Mouse (Mus musculus) lung, adult 2 months (tissue): Measurements from ENCODE around the gene Mapk8ip3. TPM values are rescaled to one million over a fixed set of nuclear protein-coding genes. Genes with fewer than 3 reads are reported as not detected.
"Not testable (repeated sequence)": the region's sequence is repeated elsewhere in the genome, so short reads cannot be mapped to it uniquely, and the experiment has no call there.

ENCODE experiments used
- DNase-seq: peaks from one replicate; pipeline ENCODE4 v3.0.0; 2022
- H3K4me1 ChIP-seq: fragments of 200-500 bp; 2 replicates; pipeline ENCODE4 v1.6.1; 2011; ENCODE audit warnings: low read length; ENCODE audit not compliant: control insufficient read depth, insufficient read depth
- H3K4me3 ChIP-seq: fragments of 200-500 bp; replicated peaks from 2 replicates; pipeline ENCODE3; 2011; ENCODE audit warnings: low read depth, mild to moderate bottlenecking, control low read depth, low read length; ENCODE audit errors: extremely low read depth
- CTCF ChIP-seq: fragments of 200-500 bp; IDR thresholded peaks from 2 replicates; pipeline ENCODE4 v1.5.1; 2011; ENCODE audit warnings: mild to moderate bottlenecking, low read length, control low read depth; ENCODE audit not compliant: insufficient read depth
- POLR2A ChIP-seq: fragments of 200-500 bp; IDR thresholded peaks from 2 replicates; pipeline ENCODE4 v1.6.1; 2011; ENCODE audit warnings: low read depth, mild to moderate bottlenecking, control low read depth, low read length, borderline replicate concordance; ENCODE audit errors: extremely low read depth
- WGBS: fragments of 180-500 bp; shearing (Covaris S2); methylation state at CpG from one replicate; pipeline ENCODE4 v1.1.7; 2018; 5-methylcytosine and 5-hydroxymethylcytosine counted together
- polyA plus RNA-seq: library from polyadenylated mRNA; depleted of rRNA; stranded (reverse); fragments of >200 nt; gene quantifications from 2 replicates; pipeline ENCODE4 v1.2.3, GENCODE M21; 2012

Gene Mapk8ip3
- polyA plus RNA-seq, 1 experiment, result 119 TPM

DNA sequence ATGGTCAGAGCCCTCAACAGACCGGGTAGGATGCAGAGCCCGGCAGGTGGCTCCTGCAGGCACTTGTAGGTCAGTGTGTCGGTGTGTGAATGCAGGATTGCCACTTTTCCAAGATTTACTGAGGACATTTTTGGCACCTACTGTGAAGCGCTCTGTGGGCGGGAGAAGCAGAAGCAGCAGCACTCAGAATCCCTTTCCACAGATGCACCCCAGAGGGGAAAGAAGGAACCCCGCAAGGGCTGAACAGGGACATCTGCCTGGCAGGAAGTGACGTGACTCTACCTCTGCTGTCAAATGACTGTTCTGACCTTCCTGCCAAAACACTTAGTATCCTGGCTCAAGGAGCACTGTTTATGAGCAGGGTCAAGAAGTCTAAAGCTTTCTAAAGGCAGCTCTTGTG lies 6.3 kb upstream of the Mapk8ip3 start:
- Histone ChIP-seq H3K4me1 (no peaks in the 10 kb centered on the region), H3K4me3 (no peak overlapping the region)
- DNase-seq, result no peak
- TF ChIP-seq POLR2A (no peak), CTCF (no peak)
- 87% methylated on average over 7 of the region's 7 CpGs for WGBS

DNA sequence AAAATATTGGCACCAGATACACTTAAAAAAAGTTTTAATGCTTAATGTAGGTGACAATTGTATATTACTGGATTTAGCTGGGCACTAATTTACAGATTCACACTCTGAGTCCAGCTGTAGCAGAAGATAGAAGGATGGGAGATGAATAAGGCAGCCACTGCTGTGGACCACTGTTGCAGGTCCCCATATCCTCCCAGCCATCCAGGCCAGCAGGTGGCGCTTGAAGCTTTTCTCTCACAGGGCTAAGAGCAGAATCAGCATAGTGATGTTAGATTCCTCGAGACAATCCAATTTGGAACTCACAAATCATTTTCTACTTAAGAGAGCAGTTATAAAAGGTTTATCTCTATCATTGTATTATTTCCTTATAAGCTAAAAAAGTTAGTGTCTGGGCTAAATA lies 5.7 kb upstream of the Mapk8ip3 start:
- H3K4me1 ChIP-seq, H3K4me3 ChIP-seq: not testable (repeated sequence)
- peak; percentile 47 for TF ChIP-seq CTCF
- 5% methylated on average over 2 of the region's 2 CpGs for WGBS
- DNase-seq, result peak; percentile 20

DNA sequence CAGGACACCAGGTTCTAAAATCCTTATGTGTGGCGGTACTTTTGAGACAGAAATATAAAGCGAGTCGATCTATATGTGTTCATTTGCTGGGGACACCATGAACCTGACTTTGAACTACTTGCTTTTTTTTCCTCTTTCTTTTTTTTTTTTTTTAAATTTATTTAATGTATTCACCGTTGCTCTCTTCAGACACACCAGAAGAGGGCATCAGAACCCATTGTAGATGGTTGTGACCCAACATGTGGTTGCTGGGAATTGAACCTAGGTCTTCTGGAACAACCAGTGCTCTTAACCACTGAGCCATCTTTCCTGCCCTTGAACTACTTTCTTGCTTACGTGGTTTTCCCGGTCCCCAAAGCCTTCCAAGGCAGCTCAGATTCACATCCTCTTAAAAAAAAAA lies 489 bp upstream of the Mapk8ip3 start:
- TF ChIP-seq CTCF (no peak; the same call in 1 of the 2 replicates), POLR2A (no peak)
- WGBS, result 41% methylated on average over 6 of the region's 6 CpGs
- no peak for DNase-seq
- Histone ChIP-seq H3K4me3 (peak overlapping the region; percentile 88), H3K4me1 (peaks cover 10% of the 10 kb centered on the region; the same call in 1 of the 2 replicates)

DNA sequence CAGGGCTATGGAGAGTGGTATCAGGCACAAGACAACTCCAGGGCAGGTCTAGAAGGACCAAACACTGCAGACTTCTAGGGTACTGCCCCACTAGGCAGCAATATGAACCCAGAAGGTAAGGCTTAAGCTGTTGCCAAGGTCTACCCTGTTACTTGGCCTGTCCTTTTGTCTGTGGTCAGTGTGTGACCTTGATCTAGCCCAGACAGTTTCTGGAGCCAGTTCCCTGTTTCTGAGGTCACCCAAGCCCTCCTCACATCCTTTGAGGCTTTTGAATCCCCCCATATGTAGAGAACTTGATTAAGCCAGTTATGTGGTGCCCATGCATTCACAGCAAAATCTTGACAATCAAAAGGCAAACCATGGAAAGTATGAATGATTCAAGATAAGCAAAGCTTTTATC lies 1.1 kb downstream of the Mapk8ip3 start:
- H3K4me3 ChIP-seq, result peak overlapping the region; percentile 27
- TF ChIP-seq POLR2A, result no peak
- TF ChIP-seq CTCF, result no peak

DNA sequence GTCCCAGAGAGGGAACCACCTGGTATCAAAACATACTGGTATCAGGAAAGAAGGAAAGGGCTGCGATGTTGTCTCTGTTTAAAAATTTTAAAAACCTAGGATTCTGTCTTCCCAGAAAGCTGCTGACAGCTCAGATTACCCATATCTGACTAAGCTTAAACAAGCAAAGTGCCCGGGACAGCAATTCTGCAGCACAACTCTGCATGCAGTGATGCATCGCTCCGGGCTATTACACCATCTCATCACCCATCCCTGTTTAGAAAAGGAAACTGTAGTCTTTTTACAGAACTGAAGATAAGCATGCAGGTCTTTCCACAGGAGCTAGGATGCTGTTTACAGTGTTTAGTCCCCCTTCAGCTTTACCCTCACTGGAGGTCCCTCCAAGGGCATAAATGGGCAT lies 1.9 kb downstream of the Mapk8ip3 start:
- TF ChIP-seq POLR2A (no peak), CTCF (no peak)
- DNase-seq, result no peak
- Histone ChIP-seq H3K4me1 (peaks cover 10% of the 10 kb centered on the region; the same call in 1 of the 2 replicates), H3K4me3 (no peak overlapping the region)
- 65% methylated on average over 4 of the region's 4 CpGs for WGBS

More for the DNA sequence above, 1.1 kb downstream of the Mapk8ip3 start:
- DNase-seq, result no peak
- H3K4me1 ChIP-seq, result peaks cover 10% of the 10 kb centered on the region; the same call in 1 of the 2 replicates

DNA sequence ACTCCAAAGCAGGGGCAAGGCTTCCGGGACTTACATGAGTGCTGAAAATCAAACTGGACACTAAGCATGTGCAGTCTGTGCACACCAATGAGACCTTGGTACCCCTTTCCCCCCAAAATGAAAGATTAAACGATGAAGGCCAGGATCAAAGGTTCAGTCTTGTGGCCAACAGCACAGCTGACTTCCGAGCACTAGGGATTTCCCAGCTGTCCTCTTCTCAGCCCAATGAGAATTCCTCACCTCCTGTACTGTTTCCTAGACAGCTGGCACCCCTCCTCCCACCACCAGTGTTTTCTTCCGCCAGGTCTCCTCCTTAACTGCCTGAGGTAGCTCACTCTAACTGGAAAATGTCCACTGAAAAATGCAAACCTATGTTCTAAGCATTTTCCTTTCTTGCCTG lies 3.6 kb downstream of the Mapk8ip3 start:
- 75% methylated on average over 4 of the region's 4 CpGs for WGBS
- Histone ChIP-seq H3K4me3 (no peak overlapping the region), H3K4me1 (peaks cover 10% of the 10 kb centered on the region; the same call in 1 of the 2 replicates)
- DNase-seq, result no peak
- TF ChIP-seq CTCF (no peak), POLR2A (no peak)

DNA sequence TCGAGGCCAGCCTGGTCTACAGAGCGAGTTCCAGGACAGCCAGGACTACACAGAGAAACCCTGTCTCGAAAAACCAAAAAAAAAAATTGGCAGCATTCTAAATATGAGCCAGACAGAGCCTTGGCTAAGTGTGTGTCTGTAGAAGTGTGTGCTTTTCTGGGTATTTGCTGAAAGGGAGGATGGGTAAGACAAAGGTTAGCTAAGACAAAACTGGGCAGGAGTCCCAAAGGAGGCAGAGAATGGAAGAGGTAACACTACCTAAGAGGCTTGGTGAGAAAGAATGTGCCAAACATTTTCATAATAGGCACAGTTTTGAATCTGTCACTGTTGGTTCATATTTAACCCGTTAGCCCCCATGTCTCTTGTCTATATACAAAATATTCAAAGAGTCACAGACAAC lies 4.3 kb downstream of the Mapk8ip3 start:
- no peak for DNase-seq
- TF ChIP-seq POLR2A (no peak), CTCF (no peak)
- Histone ChIP-seq H3K4me1 (peaks cover 10% of the 10 kb centered on the region; the same call in 1 of the 2 replicates), H3K4me3 (no peak overlapping the region)
- 83% methylated on average over 4 of the region's 4 CpGs for WGBS

DNA sequence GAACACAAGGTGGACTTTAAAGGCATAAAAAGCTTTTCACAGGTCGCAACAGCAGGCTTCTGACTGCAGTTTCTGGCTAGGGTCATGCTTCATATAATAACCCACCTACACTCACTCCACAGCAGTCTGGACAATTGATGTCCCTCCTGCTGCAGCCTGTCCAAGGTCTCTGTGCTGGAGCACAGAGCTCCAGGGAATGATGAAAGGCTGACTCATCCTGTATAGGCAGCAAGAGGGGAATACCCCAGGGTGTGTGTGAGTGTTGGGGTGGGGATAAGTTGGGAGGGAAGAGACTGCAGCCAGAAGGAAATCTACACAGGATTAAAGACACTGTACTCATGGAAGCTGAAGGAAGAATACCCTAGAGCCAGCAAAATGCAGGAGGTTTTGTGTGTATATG lies 7.3 kb downstream of the Mapk8ip3 start:
- WGBS, result 69% methylated on average over 1 of the region's 1 CpGs
- Histone ChIP-seq H3K4me1 (no peaks in the 10 kb centered on the region), H3K4me3 (no peak overlapping the region)
- TF ChIP-seq POLR2A (no peak), CTCF (no peak)
- no peak for DNase-seq

DNA sequence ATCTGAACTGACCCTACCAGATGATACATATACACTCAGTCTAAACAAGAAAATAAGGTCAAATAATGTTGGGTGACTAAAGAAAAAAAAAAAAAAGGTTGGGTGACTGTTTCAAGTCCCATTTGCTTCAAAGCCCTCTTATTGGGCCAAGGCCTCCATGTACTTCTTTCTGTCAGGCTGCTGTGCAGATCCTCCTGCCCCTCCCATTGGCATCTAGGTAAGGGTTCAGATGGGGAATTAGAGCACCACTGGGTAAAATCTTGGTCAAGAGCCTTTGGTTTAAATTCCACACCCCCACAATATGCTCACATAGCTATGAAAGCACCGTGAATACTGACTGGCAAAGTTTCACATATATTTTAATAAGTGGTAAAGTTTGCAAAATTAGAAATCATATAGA lies 13.5 kb downstream of the Mapk8ip3 start:
- no peak overlapping the region for H3K4me3 ChIP-seq
- no peaks in the 10 kb centered on the region for H3K4me1 ChIP-seq
- TF ChIP-seq CTCF, result no peak
- TF ChIP-seq POLR2A, result no peak
- no peak for DNase-seq
- 92% methylated on average over 1 of the region's 1 CpGs for WGBS

DNA sequence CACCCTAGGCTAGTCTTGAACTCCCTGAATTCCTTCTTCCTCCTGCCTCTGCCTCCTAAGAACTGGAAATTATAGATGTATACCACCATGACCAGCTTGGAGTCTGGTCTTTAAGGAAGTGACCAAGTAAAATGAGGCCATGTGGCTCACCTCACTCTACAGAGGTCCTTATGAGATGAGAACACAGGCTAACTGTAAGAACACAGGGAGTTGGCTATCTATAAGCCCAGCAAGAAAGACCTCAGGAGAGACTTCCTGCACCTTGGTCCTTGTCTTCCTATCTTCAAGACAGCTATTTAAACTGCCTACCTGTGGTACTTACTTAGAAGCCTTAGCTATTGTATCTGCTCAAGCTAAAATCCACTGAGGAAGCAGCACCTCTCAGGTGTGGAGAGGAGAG lies 22.8 kb downstream of the Mapk8ip3 start:
- no peak for DNase-seq
- no peaks in the 10 kb centered on the region for H3K4me1 ChIP-seq
- TF ChIP-seq POLR2A (no peak), CTCF (no peak)
- no peak overlapping the region for H3K4me3 ChIP-seq
